Mouse (Mus musculus) hindbrain, embryonic 10.5 days (tissue): ENCODE measurements around the gene Chst14. TPM values are rescaled to one million over a fixed set of nuclear protein-coding genes. Genes with fewer than 3 reads are reported as not detected.

Experiments used
- DNase-seq: peaks from one replicate; pipeline ENCODE4 v3.0.0-alpha.2; 2017; ENCODE audit warnings: low spot score
- H3K27ac ChIP-seq: fragments of 300-500 bp; sonication (generic); 2 replicates; pipeline ENCODE4 v1.5.1; 2016; ENCODE audit warnings: mild to moderate bottlenecking, moderate library complexity
- H3K27me3 ChIP-seq: fragments of 300-500 bp; sonication (generic); 2 replicates; pipeline ENCODE4 v1.6.1; 2016; ENCODE audit warnings: mild to moderate bottlenecking; ENCODE audit not compliant: poor library complexity, insufficient read depth, severe bottlenecking
- H3K36me3 ChIP-seq: fragments of 300-500 bp; sonication (generic); 2 replicates; pipeline ENCODE4 v1.6.1; 2016; ENCODE audit warnings: mild to moderate bottlenecking, moderate library complexity
- H3K4me1 ChIP-seq: fragments of 300-500 bp; sonication (generic); replicated peaks from 2 replicates; pipeline ENCODE4 v1.6.1; 2016; ENCODE audit warnings: mild to moderate bottlenecking
- H3K4me3 ChIP-seq: fragments of 300-500 bp; sonication (generic); 2 replicates; pipeline ENCODE4 v1.5.1; 2016; ENCODE audit warnings: mild to moderate bottlenecking, moderate library complexity
- H3K9me3 ChIP-seq: fragments of 300-500 bp; sonication (generic); 2 replicates; pipeline ENCODE4 v1.6.1; 2016; ENCODE audit warnings: mild to moderate bottlenecking, moderate library complexity
- WGBS: fragments of 180-500 bp; shearing (Covaris S2); methylation state at CpG from one replicate; pipeline ENCODE4 v1.1.7; 2016; 5-methylcytosine and 5-hydroxymethylcytosine counted together
- polyA plus RNA-seq: library from polyadenylated mRNA; unstranded; fragments of >200 nt; fragmentation: Nextera tagmentation; extraction: Ambion mirVana; gene quantifications from 2 replicates; pipeline ENCODE4 v1.2.1, GENCODE M21; 2016

The Chst14 gene
- polyA plus RNA-seq, 1 experiment from 2014 or later, result 20.6 TPM

DNA sequence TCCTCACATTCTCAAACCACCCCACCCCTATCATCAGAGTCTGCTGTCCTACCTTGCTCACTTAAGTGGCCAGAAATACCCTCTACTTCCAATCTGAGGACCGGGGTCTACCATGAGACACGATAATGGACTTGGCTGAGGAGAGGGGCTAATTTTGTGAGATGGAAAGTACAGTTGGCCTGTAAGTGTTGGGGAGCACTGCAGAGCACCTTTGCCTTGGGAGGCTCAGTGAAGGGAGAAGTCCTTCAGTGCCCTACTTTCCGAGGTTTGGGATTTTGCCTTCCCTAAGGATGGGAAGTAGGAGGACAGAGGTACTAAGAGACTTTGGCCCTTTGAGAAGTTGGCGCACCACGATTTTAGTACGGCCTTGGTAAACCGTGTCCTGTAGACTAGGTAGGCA is 27.0 kb upstream of the Chst14 start:
- H3K4me3 ChIP-seq, result peak overlapping the region; percentile 96; the same call in 1 of the 2 replicates
- peak; percentile 15 for DNase-seq
- peaks cover 77% of the 10 kb centered on the region for H3K4me1 ChIP-seq
- 11% methylated on average over 7 of the region's 7 CpGs for WGBS
- H3K27me3 ChIP-seq, result peaks cover 83% of the 10 kb centered on the region
- H3K36me3 ChIP-seq, result no peaks in the 10 kb centered on the region
- H3K9me3 ChIP-seq, result no peaks in the 10 kb centered on the region
- H3K27ac ChIP-seq, result no peak overlapping the region

DNA sequence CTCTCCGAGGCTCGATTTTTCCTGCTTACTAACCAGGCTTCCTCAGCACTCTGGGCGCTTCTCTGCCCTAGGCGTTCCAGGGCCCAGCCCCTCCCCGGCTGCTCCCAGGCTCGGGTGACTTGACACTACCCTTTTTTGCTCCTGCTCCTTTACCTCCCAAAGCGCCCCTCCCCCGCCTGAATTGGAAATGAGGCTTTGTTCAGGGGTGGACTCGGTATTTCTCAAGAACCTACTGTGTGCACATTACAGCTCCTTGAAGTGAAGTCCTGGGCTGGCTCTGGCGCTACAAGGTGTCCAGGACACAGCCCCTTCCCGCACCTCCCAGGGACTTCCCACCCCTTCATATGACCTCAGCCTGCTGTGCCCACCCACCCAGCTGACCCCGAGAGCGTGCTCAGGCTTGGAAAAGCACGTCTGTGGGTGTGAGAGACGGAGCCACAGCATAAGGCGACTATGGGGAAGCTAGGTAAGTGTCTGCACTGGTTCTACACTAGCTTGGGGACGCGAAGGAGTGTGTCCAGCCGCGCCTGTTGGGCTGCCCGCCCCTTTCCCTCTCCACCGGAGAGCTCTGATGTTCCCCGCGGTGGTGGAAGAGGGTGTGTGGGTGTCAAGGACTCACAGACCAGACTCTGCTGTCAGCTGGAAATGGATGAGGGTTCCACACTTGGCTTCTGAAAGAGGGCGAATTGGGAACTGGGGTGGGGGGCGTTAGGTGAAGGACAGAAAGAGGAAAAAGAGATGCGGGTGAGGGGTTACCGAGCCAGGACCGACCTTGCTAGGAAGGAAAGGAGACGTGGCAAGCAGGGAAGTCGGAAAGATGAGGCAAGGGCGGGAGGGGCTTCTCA is 26.1 kb upstream of the Chst14 start, which contains the start of gene Bahd1:
Bahd1 (plus strand) TSS at position 397 of the 845 bp plus-strand sequence.
- H3K36me3 ChIP-seq, result no peaks in the 10 kb centered on the region
- DNase-seq, result peak; percentile 65
- H3K9me3 ChIP-seq, result no peaks in the 10 kb centered on the region
- under 1% methylated on average over 32 of the region's 32 CpGs for WGBS
- H3K4me3 ChIP-seq, result peak within 1 kb of the TSS; percentile 96
- H3K27ac ChIP-seq, result peak within 1 kb of the TSS; percentile 89
- peaks cover 76% of the 10 kb centered on the region for H3K27me3 ChIP-seq
- peaks cover 86% of the 10 kb centered on the region for H3K4me1 ChIP-seq

DNA sequence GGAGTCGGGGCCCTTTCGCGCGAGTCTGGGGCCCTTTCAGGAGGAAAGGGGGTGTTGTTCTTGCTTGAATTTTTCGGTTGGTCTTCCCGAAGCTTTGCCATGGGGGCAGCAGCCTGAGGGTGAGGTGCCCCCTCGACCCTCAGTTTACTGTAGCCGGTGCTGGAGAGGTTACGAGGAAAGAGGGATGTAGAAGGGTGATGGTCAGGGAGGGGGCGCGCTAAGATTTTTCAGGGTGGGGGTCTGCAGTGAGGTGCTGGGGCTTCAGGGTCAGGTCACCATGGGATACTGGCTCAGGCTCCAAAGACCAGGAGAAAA is 25.5 kb upstream of the Chst14 start:
- peaks cover 70% of the 10 kb centered on the region for H3K27me3 ChIP-seq
- no peaks in the 10 kb centered on the region for H3K36me3 ChIP-seq
- peaks cover 91% of the 10 kb centered on the region for H3K4me1 ChIP-seq
- H3K27ac ChIP-seq, result peak overlapping the region; percentile 89
- DNase-seq, result no peak
- H3K9me3 ChIP-seq, result no peaks in the 10 kb centered on the region
- peak overlapping the region; percentile 96 for H3K4me3 ChIP-seq
- WGBS, result 0% methylated on average over 11 of the region's 11 CpGs

DNA sequence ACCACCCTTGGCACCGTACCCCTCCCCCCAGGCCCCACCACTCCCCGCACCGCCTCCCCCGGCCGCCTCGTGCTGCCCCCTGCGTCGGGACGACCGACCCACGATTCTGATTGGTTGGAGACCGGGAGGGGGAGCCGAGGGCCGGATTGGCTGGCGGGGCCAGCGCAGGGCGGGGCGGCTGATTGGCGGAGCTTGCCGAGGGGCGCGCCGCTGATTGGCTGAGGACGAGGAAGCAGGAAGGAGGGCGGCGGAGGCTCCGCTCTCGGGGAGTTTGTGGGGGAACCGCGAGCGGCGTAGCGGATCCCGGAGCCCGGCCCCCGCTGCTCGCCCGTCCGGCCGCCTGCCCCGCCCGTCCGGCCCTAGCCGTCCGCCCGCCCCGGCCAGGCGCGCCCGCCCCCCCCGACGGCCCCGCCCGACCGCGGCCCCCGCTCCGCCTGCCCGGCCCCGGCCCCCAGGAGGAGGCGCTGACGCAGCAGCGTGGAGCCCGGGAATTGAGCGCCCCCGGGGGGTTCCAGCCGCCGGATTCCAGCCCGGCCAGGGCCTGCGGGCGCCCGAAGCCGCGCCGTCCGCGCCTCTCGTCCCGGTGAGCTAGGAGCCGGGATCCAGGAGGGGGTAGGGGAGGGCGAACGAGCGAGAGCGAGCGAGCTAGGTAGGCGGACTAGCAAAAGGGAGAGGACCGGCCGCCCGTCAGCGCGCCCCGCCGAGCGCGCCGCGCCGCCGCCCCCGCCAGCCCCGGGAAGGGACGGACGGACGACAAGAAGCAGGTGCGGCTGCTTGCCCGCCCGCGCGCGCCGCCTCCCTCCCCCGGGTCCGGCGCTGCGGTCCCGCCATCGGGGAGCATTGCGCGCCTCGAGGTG is 24.9 kb upstream of the Chst14 start:
- Histone ChIP-seq H3K9me3 (no peaks in the 10 kb centered on the region), H3K4me3 (peak overlapping the region; percentile 96), H3K27me3 (peaks cover 64% of the 10 kb centered on the region), H3K4me1 (peaks cover 91% of the 10 kb centered on the region), H3K27ac (peak overlapping the region; percentile 89), H3K36me3 (no peaks in the 10 kb centered on the region)
- DNase-seq, result peak; percentile 97
- WGBS, result under 1% methylated on average over 100 of the region's 120 CpGs

DNA sequence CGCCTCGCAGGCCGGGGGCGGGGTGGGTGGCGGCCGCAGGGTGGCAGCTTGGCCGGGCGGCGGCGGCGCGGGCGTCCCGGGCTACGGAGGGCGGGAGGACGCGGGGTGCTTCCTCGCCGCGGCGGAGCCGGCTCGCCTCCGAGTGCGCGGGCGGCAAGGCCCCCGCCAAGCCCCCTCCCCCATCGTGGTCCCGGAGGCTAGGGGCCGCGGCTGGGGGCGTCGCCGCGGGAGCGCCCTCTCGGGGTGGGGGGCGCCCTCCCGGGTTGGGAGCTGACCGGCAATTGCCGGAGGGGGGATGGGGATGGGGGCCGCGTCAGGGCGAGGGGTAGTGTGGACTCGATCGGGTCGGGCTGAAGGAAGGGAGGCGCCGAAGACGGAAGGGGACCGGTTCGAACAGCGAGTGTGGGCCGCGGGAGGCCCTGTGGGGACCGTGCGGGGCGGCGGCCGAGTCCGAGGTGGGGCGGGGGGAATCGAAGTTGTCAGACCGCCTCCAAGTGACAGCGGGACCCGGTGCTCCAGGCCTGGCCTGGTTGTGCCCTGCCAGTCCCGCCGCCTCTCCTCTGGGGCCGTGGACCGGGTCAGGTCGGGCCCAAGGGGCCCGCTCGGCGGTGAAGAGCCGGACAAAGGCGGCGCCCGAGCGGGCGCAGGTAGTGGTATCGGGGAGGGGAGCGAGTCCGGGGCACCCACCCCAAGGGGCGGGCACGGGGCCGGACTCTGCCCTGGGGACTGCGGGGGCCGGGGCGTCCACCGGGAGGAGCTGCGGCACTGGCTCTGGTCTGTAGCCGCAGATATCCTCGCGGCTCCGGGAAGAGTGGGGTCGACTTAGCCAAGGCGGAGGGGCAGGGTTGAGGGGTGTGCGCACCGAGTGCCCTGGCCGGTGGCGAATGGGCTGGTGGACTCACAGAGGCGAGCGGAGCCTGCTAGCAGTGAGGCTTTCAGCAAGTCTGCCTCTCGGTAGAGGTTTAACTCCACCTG is 24.0 kb upstream of the Chst14 start:
- DNase-seq, result peak; percentile 68
- H3K4me3 ChIP-seq, result peak overlapping the region; percentile 96
- no peaks in the 10 kb centered on the region for H3K9me3 ChIP-seq
- no peaks in the 10 kb centered on the region for H3K36me3 ChIP-seq
- H3K27ac ChIP-seq, result peak overlapping the region; percentile 89
- peaks cover 84% of the 10 kb centered on the region for H3K4me1 ChIP-seq
- peaks cover 54% of the 10 kb centered on the region for H3K27me3 ChIP-seq
- WGBS, result under 1% methylated on average over 106 of the region's 106 CpGs

DNA sequence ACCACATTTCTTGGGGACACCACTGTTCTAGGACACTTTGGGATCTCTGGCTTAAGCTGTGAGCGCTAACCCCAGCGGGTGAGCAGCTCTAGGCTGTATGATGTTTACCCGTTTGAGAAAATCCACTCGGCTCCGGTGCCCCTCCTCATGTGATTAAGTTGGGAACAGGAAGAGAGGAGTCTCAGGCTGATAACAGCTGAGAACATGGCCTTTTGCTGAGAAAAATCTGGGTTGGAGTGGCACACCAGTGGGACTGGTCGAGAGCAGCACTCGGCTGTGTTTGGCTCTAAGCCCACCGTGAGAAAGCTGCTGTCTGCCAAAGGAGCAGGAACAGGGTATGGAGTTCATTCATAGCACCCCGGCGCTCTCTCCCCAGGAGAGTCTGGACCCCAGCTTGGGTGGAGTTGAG is 23.0 kb upstream of the Chst14 start:
- Histone ChIP-seq H3K4me3 (peak overlapping the region; percentile 96), H3K27me3 (peaks cover 44% of the 10 kb centered on the region), H3K9me3 (no peaks in the 10 kb centered on the region), H3K36me3 (no peaks in the 10 kb centered on the region), H3K4me1 (peaks cover 74% of the 10 kb centered on the region), H3K27ac (0 out of 2 replicates have a peak overlapping the region, but pooled peaks have one; percentile 89)
- DNase-seq, result no peak
- WGBS, result 14% methylated on average over 10 of the region's 10 CpGs

DNA sequence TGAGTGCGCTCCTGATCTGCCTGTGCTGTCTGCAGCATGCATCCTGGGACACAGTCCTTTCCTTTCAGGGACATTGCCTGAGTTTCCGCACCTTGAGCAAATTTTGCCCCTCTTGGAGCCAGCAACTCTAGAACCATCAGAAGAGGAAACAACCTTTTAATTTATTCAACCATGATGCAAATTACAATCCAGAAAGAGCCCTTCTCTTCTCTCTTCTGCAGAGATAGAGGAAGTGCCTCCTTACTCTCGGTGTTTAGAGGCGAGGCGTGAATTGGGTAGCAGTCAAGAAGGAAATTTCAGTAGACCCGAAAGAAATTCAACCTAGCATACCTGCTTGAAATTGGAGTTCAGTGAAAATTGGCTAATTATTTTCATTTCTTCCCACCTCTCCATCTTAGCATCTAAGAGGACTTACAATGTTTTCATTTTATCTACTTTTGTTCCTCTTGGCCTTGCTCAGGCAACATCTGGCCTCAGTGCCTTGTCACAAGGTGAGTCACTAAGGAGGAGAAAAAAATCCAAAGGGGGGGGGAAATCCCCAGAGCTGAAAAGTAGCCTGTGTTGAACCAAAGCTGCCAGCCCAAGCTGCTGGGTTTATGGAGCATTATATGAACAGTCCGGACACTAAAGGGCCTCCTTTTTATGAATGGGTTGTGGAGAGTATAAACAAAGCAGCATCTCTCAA is 20.7 kb upstream of the Chst14 start:
- Histone ChIP-seq H3K4me1 (peaks cover 68% of the 10 kb centered on the region), H3K27ac (no peak overlapping the region), H3K9me3 (no peaks in the 10 kb centered on the region), H3K27me3 (peaks cover 22% of the 10 kb centered on the region), H3K36me3 (no peaks in the 10 kb centered on the region), H3K4me3 (no peak overlapping the region)
- 86% methylated on average over 7 of the region's 7 CpGs for WGBS
- DNase-seq, result no peak

DNA sequence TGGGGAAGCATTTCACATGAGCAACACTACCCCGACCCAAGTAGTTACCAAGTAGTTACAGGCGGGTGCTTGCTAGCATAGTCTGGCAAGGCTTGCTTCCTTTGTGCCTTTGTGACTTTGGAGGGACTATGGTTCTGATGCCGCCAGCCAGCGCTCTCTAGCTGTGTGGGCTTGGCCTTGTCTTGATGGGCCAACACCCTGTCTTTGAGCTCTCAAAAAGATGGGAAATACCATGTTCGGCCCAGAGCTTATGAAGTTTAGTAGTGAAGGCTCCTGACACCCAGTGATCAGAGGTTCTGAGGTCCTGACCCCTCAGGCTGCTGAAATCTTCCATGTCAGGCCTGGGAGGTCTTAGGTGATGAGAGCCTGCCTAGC is 20.2 kb upstream of the Chst14 start:
- Histone ChIP-seq H3K36me3 (no peaks in the 10 kb centered on the region), H3K4me1 (peaks cover 63% of the 10 kb centered on the region), H3K9me3 (no peaks in the 10 kb centered on the region), H3K27me3 (peaks cover 19% of the 10 kb centered on the region), H3K4me3 (no peak overlapping the region), H3K27ac (no peak overlapping the region)
- WGBS, result 78% methylated on average over 5 of the region's 5 CpGs
- no peak for DNase-seq

DNA sequence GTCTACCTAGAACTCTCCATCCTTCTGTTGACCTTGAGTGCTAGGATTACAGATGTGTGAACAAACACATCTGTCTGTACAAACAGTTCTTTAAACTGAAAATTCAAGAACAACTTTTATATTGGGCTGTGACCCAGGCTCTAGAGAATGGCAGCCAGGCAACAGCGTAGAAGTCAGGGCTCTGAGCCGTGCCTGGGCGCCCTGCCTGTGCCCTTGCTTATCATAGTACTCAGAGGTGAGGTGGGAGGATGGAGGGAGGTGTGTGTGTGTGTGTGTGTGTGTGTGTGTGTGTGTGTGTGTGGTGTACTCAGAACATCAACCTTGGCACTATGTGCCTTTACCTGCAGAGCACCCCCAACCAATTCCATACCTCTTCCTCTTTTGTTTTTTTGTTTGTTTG is 18.5 kb upstream of the Chst14 start:
- H3K36me3 ChIP-seq, result no peaks in the 10 kb centered on the region
- no peak overlapping the region for H3K27ac ChIP-seq
- WGBS, result 95% methylated on average over 3 of the region's 3 CpGs
- peaks cover 69% of the 10 kb centered on the region for H3K4me1 ChIP-seq
- DNase-seq, result no peak
- peaks cover 16% of the 10 kb centered on the region for H3K27me3 ChIP-seq
- H3K4me3 ChIP-seq, result no peak overlapping the region
- no peaks in the 10 kb centered on the region for H3K9me3 ChIP-seq

DNA sequence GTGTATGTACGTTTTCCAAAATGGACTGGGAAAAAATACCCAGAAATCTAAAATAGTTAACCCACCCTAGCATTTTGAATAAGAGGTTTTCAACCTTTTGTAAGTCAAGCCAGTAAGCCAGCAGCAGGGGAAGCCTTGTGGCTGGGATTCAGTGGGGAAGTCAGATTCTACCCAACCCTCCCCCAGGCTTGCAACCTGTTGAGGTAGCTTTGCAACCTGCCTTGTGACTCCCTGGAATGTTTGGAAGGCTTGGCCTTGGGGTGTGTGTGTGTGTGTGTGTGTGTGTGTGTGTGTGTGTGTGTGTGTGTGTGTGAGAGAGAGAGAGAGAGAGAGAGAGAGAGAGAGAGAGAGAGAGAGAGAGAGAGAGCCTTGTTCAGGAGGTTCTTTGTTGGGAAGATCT is 17.1 kb upstream of the Chst14 start:
- H3K4me1 ChIP-seq, result peaks cover 69% of the 10 kb centered on the region
- no peaks in the 10 kb centered on the region for H3K9me3 ChIP-seq
- no peak overlapping the region for H3K4me3 ChIP-seq
- DNase-seq, result no peak
- 33% methylated on average over 1 of the region's 1 CpGs for WGBS
- H3K27ac ChIP-seq, result no peak overlapping the region
- no peaks in the 10 kb centered on the region for H3K36me3 ChIP-seq
- peaks cover 3% of the 10 kb centered on the region for H3K27me3 ChIP-seq

DNA sequence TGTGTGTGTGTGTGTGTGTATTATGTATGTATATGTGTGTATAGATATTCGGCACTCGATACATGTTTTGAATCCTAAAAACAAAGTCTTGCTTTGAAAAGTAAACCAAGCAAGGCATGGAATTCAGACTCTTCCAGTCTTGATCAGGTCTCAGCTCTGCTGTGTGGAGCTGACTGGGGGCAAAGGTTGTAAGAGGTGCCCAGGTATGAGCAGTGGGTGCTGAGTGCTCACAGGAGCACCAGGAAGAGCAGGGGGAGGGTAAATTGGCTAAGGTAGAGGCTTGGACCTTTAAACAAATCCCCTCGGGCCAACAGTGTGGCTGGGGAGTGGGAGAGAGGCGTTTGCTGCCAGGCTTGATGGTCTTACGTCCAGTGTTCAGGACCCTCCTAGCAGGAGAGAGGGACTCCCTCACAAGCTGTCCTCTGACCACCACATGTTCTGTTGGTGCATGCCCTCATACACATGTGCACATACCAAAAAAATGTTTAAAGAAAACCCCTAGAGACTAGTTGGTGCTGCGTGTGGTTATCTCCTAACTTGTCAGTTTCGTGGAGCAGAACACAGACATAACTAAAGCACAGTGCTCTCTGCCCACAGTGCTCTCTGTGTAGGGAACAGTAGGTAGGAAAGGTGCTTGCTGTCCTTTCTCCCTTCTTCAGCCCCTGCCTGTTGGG is 15.6 kb upstream of the Chst14 start:
- no peaks in the 10 kb centered on the region for H3K27me3 ChIP-seq
- peaks cover under 1% of the 10 kb centered on the region; the same call in 1 of the 2 replicates for H3K36me3 ChIP-seq
- H3K4me3 ChIP-seq, result no peak overlapping the region
- DNase-seq, result no peak
- H3K4me1 ChIP-seq, result peaks cover 69% of the 10 kb centered on the region
- 78% methylated on average over 7 of the region's 7 CpGs for WGBS
- no peaks in the 10 kb centered on the region for H3K9me3 ChIP-seq
- H3K27ac ChIP-seq, result no peak overlapping the region
